Mouse (Mus musculus): ENCODE results near the gene Gm13283.
"Not testable (repeated sequence)": the region's sequence is repeated elsewhere in the genome, so short reads cannot be mapped to it uniquely, and the experiment has no call there.

Gm13283 gene

GRCm38 (mm10) chr4:88759610-88760268, at the start of gene Gm13283:
Gene Gm13283 (plus strand): TSS chr4:88760119.
- not testable (repeated sequence) for H3K4me1 ChIP-seq (replicated peaks; ENCODE audit: low read depth, low read length)

GRCm38 (mm10) chr4:88714281-88714680, 45.6 kb upstream of the Gm13283 start:
- Histone ChIP-seq H3K4me1 (replicated peaks; ENCODE audit: low read depth, low read length) (no peaks in the 10 kb centered on the region), H3K36me3 (ENCODE audit: insufficient read depth, low read length) (peaks cover 12% of the 10 kb centered on the region), H3K27me3 (ENCODE audit: insufficient read depth, low read length) (no peaks in the 10 kb centered on the region), H3K9me3 (ENCODE audit: low read length) (peaks cover 18% of the 10 kb centered on the region), H3K4me3 (replicated peaks; ENCODE audit: low read length) (no peak overlapping the region)
- TF ChIP-seq POU5F1 (IDR thresholded peaks at IDR 0.05; ENCODE audit: borderline replicate concordance, low read length), result no peak
- TF ChIP-seq CTCF (conservative IDR thresholded peaks at IDR 0.05; ENCODE audit: low read length), result no peak
- TF ChIP-seq NANOG (IDR thresholded peaks at IDR 0.05; ENCODE audit: borderline replicate concordance, low read length), result no peak

More at GRCm38 (mm10) chr4:88759610-88760268, at the start of gene Gm13283:
- not testable (repeated sequence) for H3K36me3 ChIP-seq (ENCODE audit: insufficient read depth, low read length); H3K4me3 ChIP-seq (replicated peaks; ENCODE audit: low read length); H3K9me3 ChIP-seq (ENCODE audit: low read length)
- H3K27me3 ChIP-seq (ENCODE audit: insufficient read depth, low read length), result peaks cover 22% of the 10 kb centered on the region

- Histone ChIP-seq H3K27me3 (ENCODE audit: insufficient read depth, low read length) (no peaks in the 10 kb centered on the region), H3K4me3 (replicated peaks; ENCODE audit: low read length) (no peak overlapping the region), H3K36me3 (ENCODE audit: insufficient read depth, low read length) (peaks cover 14% of the 10 kb centered on the region), H3K9me3 (ENCODE audit: low read length) (peaks cover 24% of the 10 kb centered on the region), H3K4me1 (replicated peaks; ENCODE audit: low read depth, low read length) (no peaks in the 10 kb centered on the region)
- TF ChIP-seq CTCF (conservative IDR thresholded peaks at IDR 0.05; ENCODE audit: low read length), result no peak
- no peak for TF ChIP-seq NANOG (IDR thresholded peaks at IDR 0.05; ENCODE audit: borderline replicate concordance, low read length)
- TF ChIP-seq POU5F1 (IDR thresholded peaks at IDR 0.05; ENCODE audit: borderline replicate concordance, low read length), result no peak
Measured at GRCm38 (mm10) chr4:88715059-88715458, 44.9 kb upstream of the Gm13283 start.

GRCm38 (mm10) chr4:88718715-88719114, 41.2 kb upstream of the Gm13283 start:
- Histone ChIP-seq H3K27me3 (ENCODE audit: insufficient read depth, low read length) (no peaks in the 10 kb centered on the region), H3K9me3 (ENCODE audit: low read length) (peaks cover 42% of the 10 kb centered on the region), H3K4me3 (replicated peaks; ENCODE audit: low read length) (no peak overlapping the region), H3K4me1 (replicated peaks; ENCODE audit: low read depth, low read length) (no peaks in the 10 kb centered on the region; the same call in 1 of the 2 replicates), H3K36me3 (ENCODE audit: insufficient read depth, low read length) (peaks cover 28% of the 10 kb centered on the region)
- no peak for TF ChIP-seq CTCF (conservative IDR thresholded peaks at IDR 0.05; ENCODE audit: low read length)
- no peak for TF ChIP-seq NANOG (IDR thresholded peaks at IDR 0.05; ENCODE audit: borderline replicate concordance, low read length)
- TF ChIP-seq POU5F1 (IDR thresholded peaks at IDR 0.05; ENCODE audit: borderline replicate concordance, low read length), result no peak

- no peak for TF ChIP-seq CTCF (conservative IDR thresholded peaks at IDR 0.05; ENCODE audit: low read length)
- no peak for TF ChIP-seq NANOG (IDR thresholded peaks at IDR 0.05; ENCODE audit: borderline replicate concordance, low read length)
- TF ChIP-seq POU5F1 (IDR thresholded peaks at IDR 0.05; ENCODE audit: borderline replicate concordance, low read length), result no peak
Measured at GRCm38 (mm10) chr4:88721791-88722721, 37.9 kb upstream of the Gm13283 start, which contains the start of the genes Gm26566 and Klhl9. Gene Gm26566 (plus strand): TSS chr4:88721805. Gene Klhl9 (minus strand): TSS chr4:88722465.

GRCm38 (mm10) chr4:88723497-88724090, 36.3 kb upstream of the Gm13283 start:
- no peak overlapping the region for H3K4me3 ChIP-seq (replicated peaks; ENCODE audit: low read length)
- H3K36me3 ChIP-seq (ENCODE audit: insufficient read depth, low read length), result peaks cover 21% of the 10 kb centered on the region
- TF ChIP-seq CTCF (conservative IDR thresholded peaks at IDR 0.05; ENCODE audit: low read length) (no peak), POU5F1 (IDR thresholded peaks at IDR 0.05; ENCODE audit: borderline replicate concordance, low read length) (no peak), NANOG (IDR thresholded peaks at IDR 0.05; ENCODE audit: borderline replicate concordance, low read length) (no peak)
- H3K4me1 ChIP-seq (replicated peaks; ENCODE audit: low read depth, low read length), result no peaks in the 10 kb centered on the region; the same call in 1 of the 2 replicates
- H3K9me3 ChIP-seq (ENCODE audit: low read length), result peaks cover 88% of the 10 kb centered on the region
- no peaks in the 10 kb centered on the region for H3K27me3 ChIP-seq (ENCODE audit: insufficient read depth, low read length)

More at GRCm38 (mm10) chr4:88721791-88722721, 37.9 kb upstream of the Gm13283 start, which contains the start of the genes Gm26566 and Klhl9:
- H3K4me1 ChIP-seq (replicated peaks; ENCODE audit: low read depth, low read length), result no peaks in the 10 kb centered on the region; the same call in 1 of the 2 replicates
- H3K9me3 ChIP-seq (ENCODE audit: low read length), result peaks cover 75% of the 10 kb centered on the region
- H3K27me3 ChIP-seq (ENCODE audit: insufficient read depth, low read length), result no peaks in the 10 kb centered on the region
- peak within 1 kb of the TSS; percentile 84 for H3K4me3 ChIP-seq (replicated peaks; ENCODE audit: low read length)
- peaks cover 28% of the 10 kb centered on the region for H3K36me3 ChIP-seq (ENCODE audit: insufficient read depth, low read length)

- Histone ChIP-seq H3K36me3 (ENCODE audit: insufficient read depth, low read length) (no peaks in the 10 kb centered on the region), H3K9me3 (ENCODE audit: low read length) (peaks cover 73% of the 10 kb centered on the region), H3K4me1 (replicated peaks; ENCODE audit: low read depth, low read length) (no peaks in the 10 kb centered on the region; the same call in 1 of the 2 replicates), H3K27me3 (ENCODE audit: insufficient read depth, low read length) (no peaks in the 10 kb centered on the region), H3K4me3 (replicated peaks; ENCODE audit: low read length) (no peak overlapping the region)
- TF ChIP-seq POU5F1 (IDR thresholded peaks at IDR 0.05; ENCODE audit: borderline replicate concordance, low read length) (no peak), NANOG (IDR thresholded peaks at IDR 0.05; ENCODE audit: borderline replicate concordance, low read length) (no peak), CTCF (conservative IDR thresholded peaks at IDR 0.05; ENCODE audit: low read length) (no peak)
Measured at GRCm38 (mm10) chr4:88726727-88727126, 33.2 kb upstream of the Gm13283 start.

GRCm38 (mm10) chr4:88727324-88727723, 32.6 kb upstream of the Gm13283 start:
- TF ChIP-seq NANOG (IDR thresholded peaks at IDR 0.05; ENCODE audit: borderline replicate concordance, low read length) (no peak), POU5F1 (IDR thresholded peaks at IDR 0.05; ENCODE audit: borderline replicate concordance, low read length) (no peak), CTCF (conservative IDR thresholded peaks at IDR 0.05; ENCODE audit: low read length) (no peak)
- no peaks in the 10 kb centered on the region for H3K36me3 ChIP-seq (ENCODE audit: insufficient read depth, low read length)
- no peaks in the 10 kb centered on the region for H3K4me1 ChIP-seq (replicated peaks; ENCODE audit: low read depth, low read length)
- H3K4me3 ChIP-seq (replicated peaks; ENCODE audit: low read length), result no peak overlapping the region
- no peaks in the 10 kb centered on the region for H3K27me3 ChIP-seq (ENCODE audit: insufficient read depth, low read length)
- peaks cover 72% of the 10 kb centered on the region for H3K9me3 ChIP-seq (ENCODE audit: low read length)

Measured in E14TG2a.4 (cell line).